9 mouse cellular contexts compared by ENCODE assay signal in the genomic region with DNA sequence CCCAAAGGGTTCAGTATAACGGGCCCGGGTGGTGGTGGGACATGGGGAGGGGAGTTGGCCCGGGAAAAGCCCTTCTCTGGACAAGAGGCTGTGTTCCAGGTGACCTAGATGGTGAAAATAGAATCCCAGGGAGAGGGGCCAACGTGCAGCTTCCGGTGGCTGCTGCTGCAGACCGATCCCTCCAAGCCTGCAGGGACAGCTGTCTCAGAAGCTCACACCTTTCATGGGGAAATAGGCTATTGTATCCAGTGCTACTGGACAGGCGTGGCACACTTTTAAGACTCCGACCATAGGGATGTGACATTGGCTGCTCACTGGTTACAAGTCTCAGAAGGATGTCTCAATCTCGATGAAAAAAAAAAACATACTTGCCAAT. TPM values are rescaled to one million over a fixed set of nuclear protein-coding genes. Genes with fewer than 3 reads are reported as not detected.
A peak's percentile ranks its signal among the peaks of the same experiment; 100 is the strongest.
DNase-seq lines count a peak whose midpoint lies in the region; ATAC-seq and TF ChIP-seq lines count a peak whose summit lies in the region.
"Had no signal": no experiment of that assay in that cellular context is flagged by ENCODE, and none has a peak within 500 bp of the region (broad histone marks: within the 10 kb centered on the region; RNA-seq: fewer than 3 reads in every experiment).

No protein-coding gene starts in this region.

- intact Hi-C loops in left cerebral cortex, postnatal 4 days (cut with DNase I) = no loop called here

- ATAC-seq in lung, postnatal 0 days = peak; percentile 75
- ATAC-seq in stomach, embryonic 15.5 days (ENCODE audit: insufficient read depth, low FRiP score, low read depth) = peak; percentile 35; the same call in 1 of the 2 replicates
- no peak for ATAC-seq in CD4-positive, CD25-positive, alpha-beta regulatory T cell, adult 4 months

- TF ChIP-seq EP300 in lung, postnatal 0 days (IDR thresholded peaks at IDR 0.05) = no peak; the same call in 1 of the 2 replicates

- H3K9ac ChIP-seq in lung, postnatal 0 days (replicated peaks; ENCODE audit: low read depth) = no peak overlapping the region
- H3K9ac ChIP-seq in stomach, embryonic 15.5 days = no peak overlapping the region

- H3K9me3 ChIP-seq in lung, postnatal 0 days (ENCODE audit: low read length) = no peaks in the 10 kb centered on the region
- H3K9me3 ChIP-seq in limb, embryonic 10.5 days (replicated peaks) = no peaks in the 10 kb centered on the region
- no peaks in the 10 kb centered on the region for H3K9me3 ChIP-seq in stomach, embryonic 15.5 days

- H3K36me3 ChIP-seq in lung, postnatal 0 days (ENCODE audit: insufficient read depth, low read length) = no peaks in the 10 kb centered on the region
- no peaks in the 10 kb centered on the region for H3K36me3 ChIP-seq in limb, embryonic 10.5 days
- no peaks in the 10 kb centered on the region for H3K36me3 ChIP-seq in stomach, embryonic 15.5 days

- H3K27ac ChIP-seq in lung, postnatal 0 days (ENCODE audit: low read length) = 0 out of 2 replicates have a peak overlapping the region, but pooled peaks have one; percentile 43
- peak overlapping the region; percentile 97 for H3K27ac ChIP-seq in limb, embryonic 10.5 days
- H3K27ac ChIP-seq in stomach, embryonic 15.5 days = no peak overlapping the region

- 18% methylated on average over 9 of the region's 9 CpGs for WGBS in lung, postnatal 0 days
- 16% methylated on average over 9 of the region's 9 CpGs for WGBS in lung, adult 2 months
- WGBS in limb, embryonic 10.5 days = 27% methylated on average over 9 of the region's 9 CpGs
- WGBS in stomach, embryonic 15.5 days = 21% methylated on average over 9 of the region's 9 CpGs

- TF ChIP-seq CTCF in lung, postnatal 0 days (IDR thresholded peaks at IDR 0.05) = no peak
- TF ChIP-seq CTCF in lung, adult 2 months (IDR thresholded peaks at IDR 0.05; ENCODE audit: insufficient read depth, low read length) = no peak

- TF ChIP-seq POLR2A in lung, adult 2 months (IDR thresholded peaks at IDR 0.05; ENCODE audit: borderline replicate concordance, extremely low read depth, low read depth, low read length) = no peak

- peak overlapping the region; percentile 78 for H3K4me2 ChIP-seq in lung, postnatal 0 days (replicated peaks; ENCODE audit: low read depth, low read length)
- H3K4me2 ChIP-seq in stomach, embryonic 15.5 days = peak overlapping the region; percentile 89

- peaks cover 4% of the 10 kb centered on the region; the same call in 1 of the 2 replicates for H3K4me1 ChIP-seq in lung, postnatal 0 days (ENCODE audit: insufficient read depth, low read depth, low read length)
- peaks cover 2% of the 10 kb centered on the region; the same call in 1 of the 2 replicates for H3K4me1 ChIP-seq in lung, adult 2 months (ENCODE audit: control insufficient read depth, insufficient read depth, low read length)
- peaks cover 45% of the 10 kb centered on the region for H3K4me1 ChIP-seq in limb, embryonic 10.5 days
- H3K4me1 ChIP-seq in stomach, embryonic 15.5 days = peaks cover 6% of the 10 kb centered on the region; the same call in 1 of the 2 replicates

- peak overlapping the region; percentile 43; the same call in 1 of the 2 replicates for H3K4me3 ChIP-seq in lung, postnatal 0 days (ENCODE audit: low read depth, low read length)
- H3K4me3 ChIP-seq in lung, adult 2 months (replicated peaks; ENCODE audit: extremely low read depth, low read depth, low read length) = no peak overlapping the region
- H3K4me3 ChIP-seq in limb, embryonic 10.5 days = peak overlapping the region; percentile 74
- H3K4me3 ChIP-seq in stomach, embryonic 15.5 days (replicated peaks) = peak overlapping the region; percentile 53

- peak; percentile 13 to 36 for DNase-seq in adrenal gland, adult (ENCODE audit: inconsistent age in 2 of 2, low spot score in 1 of 2)
- DNase-seq in adrenal gland, postnatal 36 days = no peak
- DNase-seq in lung, postnatal 0 days (ENCODE audit: low spot score) = peak; percentile 69
- no peak for DNase-seq in lung, adult 2 months
- DNase-seq in limb, embryonic 10.5 days (ENCODE audit: low spot score) = peak; percentile 57
- no peak for DNase-seq in left cerebral cortex, postnatal 4 days

- H3K27me3 ChIP-seq in lung, postnatal 0 days (replicated peaks; ENCODE audit: insufficient read depth, low read length) = no peaks in the 10 kb centered on the region
- H3K27me3 ChIP-seq in limb, embryonic 10.5 days (ENCODE audit: low read depth, poor library complexity, severe bottlenecking) = no peaks in the 10 kb centered on the region
- no peaks in the 10 kb centered on the region for H3K27me3 ChIP-seq in stomach, embryonic 15.5 days (replicated peaks)

RNA-seq across cellular contexts. Expression of a gene that starts 0.5 kb away (rescaled TPM):
- under 1 TPM in 1 of 2 experiments, not detected in 1; 0.20 TPM for total RNA-seq in adrenal gland, postnatal 36 days (2021)
- polyA plus RNA-seq in lung, postnatal 0 days (2015; fragmentation: Nextera tagmentation; extraction: Ambion mirVana) = 0.24 and 0.27 TPM in 2 replicates
- 0.14 and 0.24 TPM in 2 replicates for polyA plus RNA-seq in lung, adult 2 months (2012; rRNA removed)
- 0.35 and 0.79 TPM in 2 replicates for polyA plus RNA-seq in limb, embryonic 10.5 days (2016; fragmentation: Nextera tagmentation; extraction: Ambion mirVana)
- polyA plus RNA-seq in stomach, embryonic 15.5 days (2015; fragmentation: Nextera tagmentation; extraction: Ambion mirVana) = 0.08 and 0.22 TPM in 2 replicates
- under 1 TPM; 0.28 to 0.76 TPM for total RNA-seq in left cerebral cortex, postnatal 4 days (2021)
- polyA plus RNA-seq in CD4-positive, CD25-positive, alpha-beta regulatory T cell, adult 4 months (2017; shearing (Covaris generic)) = not detected
- total RNA-seq: adrenal gland, adult 18-20 months had no signal

Comparison
In these comparisons a context has a peak if more than half of its experiments do, and no peak if none do; other contexts are left out.
1. DNase-seq: peak in adrenal gland, adult (2 of 2), lung, postnatal 0 days (single experiment) and limb, embryonic 10.5 days (single experiment); none in adrenal gland, postnatal 36 days (0 of 2), lung, adult 2 months (single experiment) and left cerebral cortex, postnatal 4 days (single experiment).